Mouse (Mus musculus): ENCODE measurements around the gene Cyp2s1.
"Not testable (repeated sequence)": the region's sequence is repeated elsewhere in the genome, so short reads cannot be mapped to it uniquely, and the experiment has no call there.

Gene Cyp2s1

GRCm38 (mm10) chr7:25805631-25806343, 10.9 kb downstream of the Cyp2s1 start:
- peak; percentile 65 to 80 for DNase-seq

GRCm38 (mm10) chr7:25804792-25805191, 11.9 kb downstream of the Cyp2s1 start:
- no peak for DNase-seq

- no peak for DNase-seq
These were observed 13.3 kb downstream of the Cyp2s1 start for GRCm38 (mm10) chr7:25803460-25803859.

- DNase-seq: no peak
These were observed 14.2 kb downstream of the Cyp2s1 start for GRCm38 (mm10) chr7:25802241-25803125.

- DNase-seq: no peak
These were observed 15.7 kb downstream of the Cyp2s1 start for GRCm38 (mm10) chr7:25801031-25801430.

GRCm38 (mm10) chr7:25799369-25799768, 17.3 kb downstream of the Cyp2s1 start:
- DNase-seq: no peak

GRCm38 (mm10) chr7:25798540-25798939, 18.2 kb downstream of the Cyp2s1 start:
- DNase-seq: no peak

- no peak for DNase-seq
These were observed 21.9 kb downstream of the Cyp2s1 start for GRCm38 (mm10) chr7:25794775-25795174.

GRCm38 (mm10) chr7:25793679-25794078, 23.0 kb downstream of the Cyp2s1 start:
- peak in 1 of 2 experiments; percentile 36 for DNase-seq

GRCm38 (mm10) chr7:25792966-25793365, 23.7 kb downstream of the Cyp2s1 start:
- not testable (repeated sequence) for DNase-seq

GRCm38 (mm10) chr7:25790615-25791014, 26.1 kb downstream of the Cyp2s1 start:
- no peak for DNase-seq

- no peak for DNase-seq
These were observed 27.6 kb downstream of the Cyp2s1 start for GRCm38 (mm10) chr7:25789129-25789440.

GRCm38 (mm10) chr7:25788220-25789128, 28.2 kb downstream of the Cyp2s1 start, which contains the start of gene Axl:
Gene Axl, minus strand, starts transcription at chr7:25788705.
- peak; percentile 16 to 43 for DNase-seq

GRCm38 (mm10) chr7:25787456-25788219, 29.1 kb downstream of the Cyp2s1 start:
- DNase-seq: peak in 1 of 2 experiments; percentile 13

- DNase-seq: no peak
These were observed 29.7 kb downstream of the Cyp2s1 start for GRCm38 (mm10) chr7:25786974-25787373.

GRCm38 (mm10) chr7:25785752-25786151, 31.0 kb downstream of the Cyp2s1 start:
- DNase-seq: no peak

- no peak for DNase-seq
These were observed 31.9 kb downstream of the Cyp2s1 start for GRCm38 (mm10) chr7:25784808-25785207.

- DNase-seq: no peak
These were observed 33.0 kb downstream of the Cyp2s1 start for GRCm38 (mm10) chr7:25783746-25784145.

GRCm38 (mm10) chr7:25782744-25783143, 34.0 kb downstream of the Cyp2s1 start:
- no peak for DNase-seq

GRCm38 (mm10) chr7:25781937-25782610, 34.6 kb downstream of the Cyp2s1 start:
- DNase-seq: no peak

- DNase-seq: peak; percentile 13 to 27
These were observed 35.3 kb downstream of the Cyp2s1 start for GRCm38 (mm10) chr7:25781321-25781936.

Measured in cerebellum, postnatal 25 days (tissue).